Mouse (Mus musculus) stomach, postnatal 0 days (tissue): ENCODE measurements around the gene Wipi1.

Experiments
- CTCF ChIP-seq: IDR thresholded peaks from 2 replicates; pipeline ENCODE4 v1.5.1; 2016; ENCODE audit warnings: antibody characterized with exemption, low read depth, mild to moderate bottlenecking, moderate library complexity
- EP300 ChIP-seq: optimal IDR thresholded peaks from 2 replicates; pipeline ENCODE3; 2016; ENCODE audit warnings: antibody characterized with exemption

- TF ChIP-seq CTCF, result no peak
- no peak for TF ChIP-seq EP300
Measured at GRCm38 (mm10) chr11:109616352-109616751, 4.6 kb upstream of the Wipi1 start.
